Mouse (Mus musculus): ENCODE data around the gene Spag16. TPM values are rescaled to one million over a fixed set of nuclear protein-coding genes. Genes with fewer than 3 reads are reported as not detected.

The Spag16 gene
- polyA plus RNA-seq, 1 experiment from 2014 or later: 1.7 TPM

GRCm38 (mm10) chr1:70135547-70135946, 308.8 kb downstream of the Spag16 start:
- H3K36me3 ChIP-seq (ENCODE audit: control insufficient read depth, insufficient read depth, low read length): no peaks in the 10 kb centered on the region
- H3K4me1 ChIP-seq (ENCODE audit: control insufficient read depth, insufficient read depth, low read length): no peaks in the 10 kb centered on the region
- no peak for ATAC-seq (ENCODE audit: insufficient number of reproducible peaks, low FRiP score, low TSS enrichment, low read depth)
- no peak overlapping the region for H3K4me3 ChIP-seq (ENCODE audit: low read depth, low read length)
- no peak for DNase-seq (ENCODE audit: low spot score)
- H3K9ac ChIP-seq (ENCODE audit: low read length): no peak overlapping the region
- WGBS: 90% methylated on average over 2 of the region's 2 CpGs
- no peaks in the 10 kb centered on the region for H3K27me3 ChIP-seq (ENCODE audit: control insufficient read depth, insufficient read depth, low read length)
- no peak overlapping the region for H3K27ac ChIP-seq (replicated peaks; ENCODE audit: low read depth, low read length)
- H3K4me2 ChIP-seq (ENCODE audit: low read depth, severe bottlenecking): no peak overlapping the region
- H3K9me3 ChIP-seq (ENCODE audit: control insufficient read depth, low read length): no peaks in the 10 kb centered on the region

GRCm38 (mm10) chr1:70165343-70166158, 338.8 kb downstream of the Spag16 start:
- ATAC-seq (ENCODE audit: insufficient number of reproducible peaks, low FRiP score, low TSS enrichment, low read depth) (no peak), DNase-seq (ENCODE audit: low spot score) (no peak)
- H3K9ac ChIP-seq (ENCODE audit: low read length): no peak overlapping the region
- WGBS: 73% methylated on average over 3 of the region's 3 CpGs
- no peak overlapping the region for H3K4me3 ChIP-seq (ENCODE audit: low read depth, low read length)
- no peaks in the 10 kb centered on the region for H3K36me3 ChIP-seq (ENCODE audit: control insufficient read depth, insufficient read depth, low read length)
- no peaks in the 10 kb centered on the region for H3K4me1 ChIP-seq (ENCODE audit: control insufficient read depth, insufficient read depth, low read length)
- H3K9me3 ChIP-seq (ENCODE audit: control insufficient read depth, low read length): no peaks in the 10 kb centered on the region
- no peak overlapping the region for H3K27ac ChIP-seq (replicated peaks; ENCODE audit: low read depth, low read length)
- no peaks in the 10 kb centered on the region for H3K27me3 ChIP-seq (ENCODE audit: control insufficient read depth, insufficient read depth, low read length)
- no peak overlapping the region for H3K4me2 ChIP-seq (ENCODE audit: low read depth, severe bottlenecking)

GRCm38 (mm10) chr1:70180123-70180741, 353.5 kb downstream of the Spag16 start:
- Histone ChIP-seq H3K4me1 (ENCODE audit: control insufficient read depth, insufficient read depth, low read length) (no peaks in the 10 kb centered on the region), H3K36me3 (ENCODE audit: control insufficient read depth, insufficient read depth, low read length) (no peaks in the 10 kb centered on the region), H3K27me3 (ENCODE audit: control insufficient read depth, insufficient read depth, low read length) (no peaks in the 10 kb centered on the region), H3K4me2 (ENCODE audit: low read depth, severe bottlenecking) (no peak overlapping the region), H3K27ac (replicated peaks; ENCODE audit: low read depth, low read length) (no peak overlapping the region), H3K9ac (ENCODE audit: low read length) (no peak overlapping the region), H3K4me3 (ENCODE audit: low read depth, low read length) (no peak overlapping the region), H3K9me3 (ENCODE audit: control insufficient read depth, low read length) (no peaks in the 10 kb centered on the region)
- ATAC-seq (ENCODE audit: insufficient number of reproducible peaks, low FRiP score, low TSS enrichment, low read depth) (no peak), DNase-seq (ENCODE audit: low spot score) (no peak)
- WGBS: 81% methylated on average over 4 of the region's 4 CpGs

- Histone ChIP-seq H3K27me3 (ENCODE audit: control insufficient read depth, insufficient read depth, low read length) (no peaks in the 10 kb centered on the region), H3K4me3 (ENCODE audit: low read depth, low read length) (no peak overlapping the region), H3K27ac (replicated peaks; ENCODE audit: low read depth, low read length) (no peak overlapping the region), H3K36me3 (ENCODE audit: control insufficient read depth, insufficient read depth, low read length) (no peaks in the 10 kb centered on the region), H3K4me2 (ENCODE audit: low read depth, severe bottlenecking) (no peak overlapping the region), H3K9ac (ENCODE audit: low read length) (no peak overlapping the region), H3K9me3 (ENCODE audit: control insufficient read depth, low read length) (no peaks in the 10 kb centered on the region), H3K4me1 (ENCODE audit: control insufficient read depth, insufficient read depth, low read length) (no peaks in the 10 kb centered on the region)
- ATAC-seq (ENCODE audit: insufficient number of reproducible peaks, low FRiP score, low TSS enrichment, low read depth) (no peak), DNase-seq (ENCODE audit: low spot score) (no peak)
- 73% methylated on average over 9 of the region's 9 CpGs for WGBS
Measured at GRCm38 (mm10) chr1:70264815-70265214, 438.0 kb downstream of the Spag16 start.

GRCm38 (mm10) chr1:70265920-70266505, 439.2 kb downstream of the Spag16 start:
- no peaks in the 10 kb centered on the region for H3K4me1 ChIP-seq (ENCODE audit: control insufficient read depth, insufficient read depth, low read length)
- DNase-seq (ENCODE audit: low spot score): no peak
- H3K27ac ChIP-seq (replicated peaks; ENCODE audit: low read depth, low read length): no peak overlapping the region
- H3K9ac ChIP-seq (ENCODE audit: low read length): no peak overlapping the region
- no peak for ATAC-seq (ENCODE audit: insufficient number of reproducible peaks, low FRiP score, low TSS enrichment, low read depth)
- no peaks in the 10 kb centered on the region for H3K9me3 ChIP-seq (ENCODE audit: control insufficient read depth, low read length)
- no peak overlapping the region for H3K4me3 ChIP-seq (ENCODE audit: low read depth, low read length)
- 90% methylated on average over 5 of the region's 5 CpGs for WGBS
- no peak overlapping the region for H3K4me2 ChIP-seq (ENCODE audit: low read depth, severe bottlenecking)
- no peaks in the 10 kb centered on the region for H3K36me3 ChIP-seq (ENCODE audit: control insufficient read depth, insufficient read depth, low read length)
- no peaks in the 10 kb centered on the region for H3K27me3 ChIP-seq (ENCODE audit: control insufficient read depth, insufficient read depth, low read length)

GRCm38 (mm10) chr1:70270139-70270538, 443.4 kb downstream of the Spag16 start:
- Histone ChIP-seq H3K36me3 (ENCODE audit: control insufficient read depth, insufficient read depth, low read length) (no peaks in the 10 kb centered on the region), H3K4me3 (ENCODE audit: low read depth, low read length) (no peak overlapping the region), H3K9me3 (ENCODE audit: control insufficient read depth, low read length) (no peaks in the 10 kb centered on the region), H3K9ac (ENCODE audit: low read length) (no peak overlapping the region), H3K4me2 (ENCODE audit: low read depth, severe bottlenecking) (no peak overlapping the region), H3K27ac (replicated peaks; ENCODE audit: low read depth, low read length) (no peak overlapping the region), H3K4me1 (ENCODE audit: control insufficient read depth, insufficient read depth, low read length) (no peaks in the 10 kb centered on the region), H3K27me3 (ENCODE audit: control insufficient read depth, insufficient read depth, low read length) (no peaks in the 10 kb centered on the region)
- WGBS: 19% methylated on average over 8 of the region's 8 CpGs
- peak; percentile 25 for DNase-seq (ENCODE audit: low spot score)
- no peak for ATAC-seq (ENCODE audit: insufficient number of reproducible peaks, low FRiP score, low TSS enrichment, low read depth)

GRCm38 (mm10) chr1:70272753-70273152, 446.0 kb downstream of the Spag16 start:
- no peak overlapping the region for H3K4me2 ChIP-seq (ENCODE audit: low read depth, severe bottlenecking)
- H3K36me3 ChIP-seq (ENCODE audit: control insufficient read depth, insufficient read depth, low read length): no peaks in the 10 kb centered on the region
- ATAC-seq (ENCODE audit: insufficient number of reproducible peaks, low FRiP score, low TSS enrichment, low read depth) (no peak), DNase-seq (ENCODE audit: low spot score) (no peak)
- H3K4me3 ChIP-seq (ENCODE audit: low read depth, low read length): no peak overlapping the region
- no peaks in the 10 kb centered on the region for H3K4me1 ChIP-seq (ENCODE audit: control insufficient read depth, insufficient read depth, low read length)
- H3K27ac ChIP-seq (replicated peaks; ENCODE audit: low read depth, low read length): no peak overlapping the region
- H3K9ac ChIP-seq (ENCODE audit: low read length): no peak overlapping the region
- H3K9me3 ChIP-seq (ENCODE audit: control insufficient read depth, low read length): no peaks in the 10 kb centered on the region
- no peaks in the 10 kb centered on the region for H3K27me3 ChIP-seq (ENCODE audit: control insufficient read depth, insufficient read depth, low read length)
- 86% methylated on average over 2 of the region's 2 CpGs for WGBS

GRCm38 (mm10) chr1:70279296-70279695, 452.5 kb downstream of the Spag16 start:
- H3K27ac ChIP-seq (replicated peaks; ENCODE audit: low read depth, low read length): no peak overlapping the region
- 88% methylated on average over 2 of the region's 2 CpGs for WGBS
- no peak for ATAC-seq (ENCODE audit: insufficient number of reproducible peaks, low FRiP score, low TSS enrichment, low read depth)

More at GRCm38 (mm10) chr1:70279296-70279695, 452.5 kb downstream of the Spag16 start:
- Histone ChIP-seq H3K9me3 (ENCODE audit: control insufficient read depth, low read length) (no peaks in the 10 kb centered on the region), H3K36me3 (ENCODE audit: control insufficient read depth, insufficient read depth, low read length) (no peaks in the 10 kb centered on the region), H3K27me3 (ENCODE audit: control insufficient read depth, insufficient read depth, low read length) (no peaks in the 10 kb centered on the region), H3K4me2 (ENCODE audit: low read depth, severe bottlenecking) (no peak overlapping the region), H3K4me1 (ENCODE audit: control insufficient read depth, insufficient read depth, low read length) (no peaks in the 10 kb centered on the region), H3K9ac (ENCODE audit: low read length) (no peak overlapping the region), H3K4me3 (ENCODE audit: low read depth, low read length) (no peak overlapping the region)
- DNase-seq (ENCODE audit: low spot score): no peak

All from limb, embryonic 11.5 days (tissue).